Mouse (Mus musculus): ENCODE results near the gene Ermn. TPM values are rescaled to one million over a fixed set of nuclear protein-coding genes. Genes with fewer than 3 reads are reported as not detected.

Ermn gene
- polyA plus RNA-seq, 1 experiment from 2014 or later, result 2.7 TPM

DNA sequence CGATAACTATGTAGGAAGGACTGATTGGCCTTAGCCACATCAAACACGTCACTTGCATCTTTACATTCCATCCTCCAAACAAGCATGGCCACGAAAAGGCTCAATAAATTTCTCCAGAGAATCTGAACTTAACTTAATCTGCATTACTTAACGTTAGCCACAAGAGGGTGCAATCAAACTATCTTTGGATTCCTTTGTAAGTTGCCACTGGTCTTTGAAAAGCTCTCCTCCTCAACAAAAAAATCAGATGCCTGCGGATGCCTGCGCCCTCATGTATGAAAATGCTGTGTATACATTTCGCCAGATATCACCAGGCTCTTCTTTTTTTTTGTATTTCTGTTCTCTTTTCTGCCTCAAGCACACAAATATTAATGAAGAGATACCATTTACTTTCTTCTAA lies 23.3 kb downstream of the Ermn start:
- WGBS, result 26% methylated on average over 7 of the region's 7 CpGs
- H3K4me2 ChIP-seq (ENCODE audit: low read depth, low read length), result no peak overlapping the region

DNA sequence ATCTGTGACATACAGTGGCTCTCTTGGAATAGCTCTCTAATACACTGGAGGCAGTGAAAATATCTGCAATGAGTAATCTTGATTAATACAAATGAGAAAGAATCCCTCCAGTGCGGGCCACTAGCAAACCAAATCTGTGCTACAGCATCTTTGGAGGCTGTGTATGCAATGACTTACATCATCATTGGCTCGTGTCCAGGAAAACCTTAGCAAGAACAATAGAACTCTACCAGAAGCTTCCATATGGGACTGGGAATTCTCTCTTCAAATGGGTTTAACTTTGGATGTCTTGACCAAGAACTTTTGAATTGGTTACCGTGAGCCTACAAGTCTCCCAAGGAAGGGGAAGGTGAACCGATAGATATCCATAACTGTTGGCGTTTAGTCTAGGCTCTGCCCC lies 25.9 kb downstream of the Ermn start:
- peak; percentile 71 for DNase-seq (ENCODE audit: low spot score)
- 79% methylated on average over 5 of the region's 5 CpGs for WGBS

More for the DNA sequence above, 23.3 kb downstream of the Ermn start:
- no peaks in the 10 kb centered on the region for H3K4me1 ChIP-seq (ENCODE audit: control insufficient read depth, insufficient read depth, low read length)
- no peaks in the 10 kb centered on the region for H3K36me3 ChIP-seq (ENCODE audit: control insufficient read depth, insufficient read depth, low read length)
- H3K4me3 ChIP-seq (ENCODE audit: low read depth, low read length), result no peak overlapping the region
- no peaks in the 10 kb centered on the region for H3K27me3 ChIP-seq (replicated peaks; ENCODE audit: control insufficient read depth, insufficient read depth, low read length)
- no peaks in the 10 kb centered on the region for H3K9me3 ChIP-seq (ENCODE audit: control insufficient read depth, low read length)
- no peak overlapping the region for H3K9ac ChIP-seq (ENCODE audit: low read depth, low read length)
- peak; percentile 87 for DNase-seq (ENCODE audit: low spot score)
- ATAC-seq (ENCODE audit: low read depth), result no peak
- no peak overlapping the region for H3K27ac ChIP-seq (replicated peaks; ENCODE audit: low read depth, low read length)

DNA sequence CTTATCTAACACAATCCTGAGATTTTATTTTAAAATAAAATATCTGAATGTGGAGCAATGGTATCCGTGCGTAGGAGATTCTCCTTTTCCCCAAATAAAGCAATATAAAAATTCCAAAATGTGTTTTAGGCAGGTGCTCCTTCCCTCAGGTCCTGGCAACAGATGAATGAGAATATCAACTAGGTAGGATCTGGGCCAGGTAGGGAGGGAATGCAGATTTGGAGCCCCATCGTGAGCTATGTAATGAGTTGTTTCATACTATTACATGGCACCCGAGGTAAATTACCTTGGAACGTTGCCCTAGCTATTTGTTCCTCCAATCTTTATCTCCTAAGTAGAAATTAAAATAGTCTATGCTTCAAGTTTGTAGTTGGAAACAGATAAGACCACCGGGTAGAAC lies 29.1 kb downstream of the Ermn start:
- Histone ChIP-seq H3K27me3 (replicated peaks; ENCODE audit: control insufficient read depth, insufficient read depth, low read length) (no peaks in the 10 kb centered on the region), H3K27ac (replicated peaks; ENCODE audit: low read depth, low read length) (no peak overlapping the region), H3K9me3 (ENCODE audit: control insufficient read depth, low read length) (no peaks in the 10 kb centered on the region), H3K4me1 (ENCODE audit: control insufficient read depth, insufficient read depth, low read length) (no peaks in the 10 kb centered on the region), H3K4me3 (ENCODE audit: low read depth, low read length) (no peak overlapping the region), H3K36me3 (ENCODE audit: control insufficient read depth, insufficient read depth, low read length) (no peaks in the 10 kb centered on the region), H3K4me2 (ENCODE audit: low read depth, low read length) (no peak overlapping the region), H3K9ac (ENCODE audit: low read depth, low read length) (no peak overlapping the region)
- no peak for DNase-seq (ENCODE audit: low spot score)
- no peak for ATAC-seq (ENCODE audit: low read depth)
- WGBS, result 84% methylated on average over 6 of the region's 6 CpGs

More for the DNA sequence above, 25.9 kb downstream of the Ermn start:
- Histone ChIP-seq H3K27ac (replicated peaks; ENCODE audit: low read depth, low read length) (no peak overlapping the region), H3K27me3 (replicated peaks; ENCODE audit: control insufficient read depth, insufficient read depth, low read length) (no peaks in the 10 kb centered on the region), H3K9me3 (ENCODE audit: control insufficient read depth, low read length) (no peaks in the 10 kb centered on the region), H3K9ac (ENCODE audit: low read depth, low read length) (no peak overlapping the region), H3K36me3 (ENCODE audit: control insufficient read depth, insufficient read depth, low read length) (no peaks in the 10 kb centered on the region), H3K4me1 (ENCODE audit: control insufficient read depth, insufficient read depth, low read length) (no peaks in the 10 kb centered on the region), H3K4me2 (ENCODE audit: low read depth, low read length) (no peak overlapping the region), H3K4me3 (ENCODE audit: low read depth, low read length) (no peak overlapping the region)
- peak; percentile 51; the same call in 1 of the 2 replicates for ATAC-seq (ENCODE audit: low read depth)

DNA sequence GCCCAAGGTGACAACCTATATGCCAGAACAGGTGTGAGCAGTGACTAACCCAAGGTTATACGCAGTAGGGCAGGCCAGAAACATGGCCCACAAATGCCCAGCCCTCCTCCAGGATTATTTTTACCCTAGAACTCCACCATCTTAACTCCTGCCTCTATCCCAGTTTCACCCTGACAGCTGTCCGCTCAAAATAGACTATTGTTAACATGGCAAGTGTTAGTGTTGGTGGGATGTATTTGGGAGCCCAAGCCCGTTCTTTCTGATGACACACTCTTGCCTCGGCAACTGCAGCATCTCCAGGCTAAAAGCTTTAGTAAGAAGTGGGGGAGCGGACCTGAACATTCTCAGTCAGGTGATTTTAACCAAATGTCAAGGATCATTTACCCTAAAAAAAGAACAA lies 45.6 kb downstream of the Ermn start:
- Histone ChIP-seq H3K36me3 (ENCODE audit: control insufficient read depth, insufficient read depth, low read length) (no peaks in the 10 kb centered on the region), H3K4me3 (ENCODE audit: low read depth, low read length) (no peak overlapping the region), H3K4me1 (ENCODE audit: control insufficient read depth, insufficient read depth, low read length) (no peaks in the 10 kb centered on the region), H3K9ac (ENCODE audit: low read depth, low read length) (no peak overlapping the region), H3K4me2 (ENCODE audit: low read depth, low read length) (no peak overlapping the region), H3K9me3 (ENCODE audit: control insufficient read depth, low read length) (no peaks in the 10 kb centered on the region), H3K27me3 (replicated peaks; ENCODE audit: control insufficient read depth, insufficient read depth, low read length) (no peaks in the 10 kb centered on the region), H3K27ac (replicated peaks; ENCODE audit: low read depth, low read length) (no peak overlapping the region)
- ATAC-seq (ENCODE audit: low read depth) (no peak), DNase-seq (ENCODE audit: low spot score) (no peak)
- 89% methylated on average over 5 of the region's 5 CpGs for WGBS

DNA sequence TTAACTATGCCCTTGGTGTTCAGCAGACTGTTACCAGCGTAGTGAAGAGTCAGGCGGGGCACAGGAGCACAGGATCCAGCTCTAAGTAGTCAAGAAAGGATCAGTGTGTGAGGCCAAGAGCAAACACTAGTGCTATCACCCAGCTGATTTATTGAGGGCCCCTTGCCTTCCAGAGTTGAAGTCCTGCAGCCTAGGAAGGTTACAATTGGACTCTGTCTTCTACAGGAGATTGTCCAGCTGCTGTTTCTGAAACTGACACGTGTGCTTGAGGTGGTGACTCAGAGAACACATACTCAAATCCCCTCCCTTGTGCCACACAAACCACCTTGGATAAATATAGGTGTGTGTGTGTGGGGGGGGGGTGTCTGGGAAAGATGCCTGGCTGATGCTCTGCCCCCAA lies 51.2 kb downstream of the Ermn start:
- peaks cover 7% of the 10 kb centered on the region; the same call in 1 of the 2 replicates for H3K4me1 ChIP-seq (ENCODE audit: control insufficient read depth, insufficient read depth, low read length)
- H3K4me3 ChIP-seq (ENCODE audit: low read depth, low read length), result no peak overlapping the region
- no peaks in the 10 kb centered on the region for H3K27me3 ChIP-seq (replicated peaks; ENCODE audit: control insufficient read depth, insufficient read depth, low read length)
- no peak for DNase-seq (ENCODE audit: low spot score)
- H3K27ac ChIP-seq (replicated peaks; ENCODE audit: low read depth, low read length), result no peak overlapping the region
- 61% methylated on average over 3 of the region's 3 CpGs for WGBS
- no peaks in the 10 kb centered on the region for H3K36me3 ChIP-seq (ENCODE audit: control insufficient read depth, insufficient read depth, low read length)
- H3K9me3 ChIP-seq (ENCODE audit: control insufficient read depth, low read length), result no peaks in the 10 kb centered on the region
- H3K9ac ChIP-seq (ENCODE audit: low read depth, low read length), result no peak overlapping the region
- ATAC-seq (ENCODE audit: low read depth), result no peak
- peak overlapping the region; percentile 19; the same call in 1 of the 2 replicates for H3K4me2 ChIP-seq (ENCODE audit: low read depth, low read length)

DNA sequence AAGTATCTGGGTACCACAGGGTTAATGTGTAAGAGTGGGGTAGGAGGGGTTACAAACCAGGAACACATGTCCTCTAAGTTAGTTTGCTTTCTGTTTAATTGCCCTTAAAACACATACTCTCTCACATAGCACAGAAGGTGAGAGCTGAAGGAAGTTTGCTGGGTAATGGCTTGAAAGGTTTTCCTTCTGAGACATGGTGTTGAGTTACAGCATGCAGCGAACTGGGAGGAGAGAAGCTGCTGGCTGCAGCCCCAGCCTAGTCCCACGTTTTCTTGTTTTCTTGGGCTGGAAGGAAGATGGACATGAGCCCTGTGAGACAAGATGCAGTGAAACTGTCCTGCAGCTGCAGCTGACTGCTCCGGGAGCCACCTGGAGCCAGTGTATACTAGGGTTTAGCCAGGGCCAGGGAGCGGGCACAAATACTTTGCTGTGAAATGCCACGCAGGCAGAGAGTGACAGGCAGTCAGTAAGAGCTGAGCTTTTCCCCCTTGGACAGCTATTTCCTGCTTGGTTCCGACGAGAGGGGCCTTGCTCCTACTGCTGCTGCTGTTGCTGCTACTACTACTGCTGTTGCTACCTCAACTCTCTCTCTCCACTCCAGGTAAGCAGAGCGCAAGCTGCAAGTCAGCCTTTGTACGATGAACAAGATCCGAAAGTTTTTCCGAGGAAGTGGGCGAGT lies 54.8 kb downstream of the Ermn start, which contains the start of gene Galnt5:
TSS of gene Galnt5 (plus strand) at position 133 of the 679 bp plus-strand sequence.
- Histone ChIP-seq H3K36me3 (ENCODE audit: control insufficient read depth, insufficient read depth, low read length) (no peaks in the 10 kb centered on the region), H3K9ac (ENCODE audit: low read depth, low read length) (peak within 1 kb of the TSS; percentile 60), H3K4me2 (ENCODE audit: low read depth, low read length) (peak within 1 kb of the TSS; percentile 63), H3K4me3 (ENCODE audit: low read depth, low read length) (peak within 1 kb of the TSS; percentile 42), H3K9me3 (ENCODE audit: control insufficient read depth, low read length) (no peaks in the 10 kb centered on the region), H3K27me3 (replicated peaks; ENCODE audit: control insufficient read depth, insufficient read depth, low read length) (no peaks in the 10 kb centered on the region), H3K4me1 (ENCODE audit: control insufficient read depth, insufficient read depth, low read length) (peaks cover 7% of the 10 kb centered on the region; the same call in 1 of the 2 replicates), H3K27ac (replicated peaks; ENCODE audit: low read depth, low read length) (peak within 1 kb of the TSS; percentile 68)
- DNase-seq (ENCODE audit: low spot score), result peak; percentile 67
- peak; percentile 91 for ATAC-seq (ENCODE audit: low read depth)
- WGBS, result 22% methylated on average over 12 of the region's 12 CpGs

Other genes starting within 250 kb of the Ermn start
- gene Galnt5, start 55.0 kb downstream of the Ermn start, polyA plus RNA-seq (2014; fragmentation: Nextera tagmentation; extraction: Ambion mirVana), result 5.0 and 5.9 TPM in 2 replicates
- 1.8 and 3.2 TPM in 2 replicates for gene Cytip, start 142.7 kb upstream of the Ermn start, polyA plus RNA-seq (2014; fragmentation: Nextera tagmentation; extraction: Ambion mirVana)